Mouse (Mus musculus): ENCODE results near the gene Psmb8.

DNA sequence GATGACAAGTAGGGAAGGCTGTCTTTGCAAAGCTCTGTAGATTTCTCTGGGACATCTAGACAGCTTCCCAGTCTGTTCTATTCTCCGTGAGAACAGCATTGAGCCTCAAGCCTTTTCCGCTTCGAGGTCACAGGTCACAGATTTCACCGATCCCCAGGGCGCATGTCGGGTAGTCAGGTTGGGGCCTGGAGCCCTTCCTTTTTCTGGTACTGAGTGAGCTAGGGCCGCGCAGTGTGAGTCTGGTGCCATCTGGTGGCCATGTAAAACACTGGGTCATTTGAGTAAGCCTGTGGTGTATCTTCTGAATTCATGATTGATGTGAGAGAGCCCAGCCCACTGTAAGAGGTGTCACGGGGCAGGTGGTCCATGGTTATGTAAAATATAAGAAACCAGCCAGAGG, 37.4 kb downstream of the Psmb8 start:
- TF ChIP-seq CTCF (IDR thresholded peaks at IDR 0.05; ENCODE audit: extremely low read depth, insufficient read length, insufficient replicate concordance, low read depth, low read length): peak; percentile 92; the same call in 1 of the 2 replicates
- no peak for TF ChIP-seq POLR2A (IDR thresholded peaks at IDR 0.05; ENCODE audit: low read depth, low read length)
